Mouse (Mus musculus) forebrain, postnatal 0 days (tissue): ENCODE data around the gene Cd320. TPM values are rescaled to one million over a fixed set of nuclear protein-coding genes. Genes with fewer than 3 reads are reported as not detected.

Source experiments
- ATAC-seq: fragments of 200-750 bp; cut with Nextera tagmentation; 2 replicates; pipeline ENCODE4 v1.8.0; 2017; ENCODE audit warnings: mild to moderate bottlenecking, moderate library complexity
- DNase-seq: peaks from one replicate; pipeline ENCODE4 v3.0.0-alpha.2; 2015
- H3K27ac ChIP-seq: fragments of 300-500 bp; sonication (generic); 2 replicates; pipeline ENCODE4 v1.5.1; 2014; ENCODE audit warnings: low read depth, mild to moderate bottlenecking, antibody characterized with exemption, low read length, moderate library complexity, mixed read lengths
- H3K27me3 ChIP-seq: fragments of 300-500 bp; sonication (generic); 2 replicates; pipeline ENCODE4 v1.6.1; 2014; ENCODE audit warnings: mild to moderate bottlenecking, low read length, mixed read lengths; ENCODE audit not compliant: insufficient read depth
- H3K36me3 ChIP-seq: fragments of 300-500 bp; sonication (generic); 2 replicates; pipeline ENCODE4 v1.6.1; 2014; ENCODE audit warnings: mild to moderate bottlenecking, moderate library complexity; ENCODE audit not compliant: insufficient read depth
- H3K4me1 ChIP-seq: fragments of 300-500 bp; sonication (generic); 2 replicates; pipeline ENCODE4 v1.6.1; 2014; ENCODE audit warnings: antibody characterized with exemption; ENCODE audit not compliant: insufficient read depth
- H3K4me2 ChIP-seq: fragments of 300-500 bp; sonication (generic); 2 replicates; pipeline ENCODE4 v1.6.1; 2014; ENCODE audit warnings: low read depth, mild to moderate bottlenecking, moderate library complexity
- H3K4me3 ChIP-seq: fragments of 300-500 bp; sonication (generic); 2 replicates; pipeline ENCODE4 v1.5.1; 2014; ENCODE audit warnings: low read depth, low read length, mixed read lengths
- H3K9ac ChIP-seq: fragments of 300-500 bp; sonication (generic); 2 replicates; pipeline ENCODE4 v1.6.1; 2014; ENCODE audit warnings: mild to moderate bottlenecking
- H3K9me3 ChIP-seq: fragments of 300-500 bp; sonication (generic); 2 replicates; pipeline ENCODE4 v1.6.1; 2016; ENCODE audit warnings: low read length
- CTCF ChIP-seq: sonication (generic); IDR thresholded peaks from 2 replicates; pipeline ENCODE4 v1.5.1; 2016; ENCODE audit warnings: antibody characterized with exemption, control low read depth, low read depth
- WGBS: fragments of 180-500 bp; shearing (Covaris S2); extraction: QIAGEN DNeasy Blood & Tissue Kit; methylation state at CpG from one replicate; pipeline ENCODE4 v1.1.7; 2014; 5-methylcytosine and 5-hydroxymethylcytosine counted together
- polyA plus RNA-seq: library from polyadenylated mRNA; unstranded; fragments of >200 nt; fragmentation: Nextera tagmentation; extraction: Ambion mirVana; gene quantifications from 2 replicates; pipeline ENCODE4 v1.2.1, GENCODE M21; 2015
- total RNA-seq: library from RNA; depleted of rRNA; stranded (reverse); fragments of >200 nt; gene quantifications from 2 replicates; pipeline ENCODE4 v1.2.3, GENCODE M21; 2014

The Cd320 gene
- total and polyA plus RNA-seq, 2 experiments from 2014 or later, result 17.2 to 50.3 TPM

DNA sequence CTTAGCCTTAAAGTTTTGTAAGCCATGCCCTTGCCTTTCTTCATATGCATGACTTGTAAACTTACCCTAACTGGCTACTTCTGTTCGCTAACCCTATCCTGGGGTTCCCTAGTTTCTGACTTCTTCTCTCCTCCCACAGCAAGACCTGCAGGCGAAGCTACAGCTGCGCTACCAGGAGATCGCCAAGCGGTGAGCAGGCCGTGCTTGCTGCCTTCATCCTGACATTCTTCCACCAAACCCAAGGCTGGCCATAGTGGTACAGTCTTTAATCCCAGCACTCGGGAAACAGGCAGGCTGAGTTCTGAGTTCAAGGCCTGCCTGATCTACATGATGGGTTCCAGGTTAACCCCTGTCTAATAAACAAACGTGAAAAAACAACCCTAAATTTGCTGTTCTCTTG, 17.4 kb upstream of the Cd320 start:
- peak overlapping the region; percentile 66; the same call in 1 of the 2 replicates for H3K4me2 ChIP-seq
- no peaks in the 10 kb centered on the region for H3K9me3 ChIP-seq
- DNase-seq (no peak), ATAC-seq (no peak)
- H3K27ac ChIP-seq, result no peak overlapping the region
- no peak overlapping the region; the same call in 1 of the 2 replicates for H3K9ac ChIP-seq
- TF ChIP-seq CTCF, result no peak
- H3K4me3 ChIP-seq, result no peak overlapping the region
- peaks cover 33% of the 10 kb centered on the region for H3K36me3 ChIP-seq
- peaks cover 13% of the 10 kb centered on the region for H3K4me1 ChIP-seq
- 81% methylated on average over 8 of the region's 8 CpGs for WGBS
- H3K27me3 ChIP-seq, result no peaks in the 10 kb centered on the region

DNA sequence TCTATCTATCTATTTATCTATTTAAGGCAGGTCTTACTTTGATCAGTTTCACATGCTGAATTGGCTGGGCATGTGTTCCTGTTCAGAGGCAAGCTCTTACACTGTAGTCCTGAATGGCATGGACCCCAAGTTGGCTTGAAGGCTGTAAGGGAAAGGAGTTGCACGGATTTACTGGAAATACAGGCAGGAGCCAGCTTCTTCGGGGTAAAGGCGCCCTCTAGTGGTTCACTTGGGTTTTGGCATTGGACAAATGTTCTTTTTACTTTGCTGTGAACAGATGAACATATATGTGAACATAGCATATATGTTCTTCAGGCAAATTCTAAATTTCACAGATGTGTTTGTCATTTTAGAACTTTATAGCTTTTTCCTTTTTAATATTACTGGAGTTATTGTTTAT, 16.0 kb upstream of the Cd320 start:
- H3K9ac ChIP-seq, result no peak overlapping the region
- no peak overlapping the region for H3K27ac ChIP-seq
- H3K4me1 ChIP-seq, result peaks cover 13% of the 10 kb centered on the region
- ATAC-seq (peak; percentile 14; the same call in 1 of the 2 replicates), DNase-seq (peak; percentile 86)
- 2% methylated on average over 3 of the region's 3 CpGs for WGBS
- H3K27me3 ChIP-seq, result no peaks in the 10 kb centered on the region
- no peak overlapping the region for H3K4me3 ChIP-seq
- H3K36me3 ChIP-seq, result peaks cover 34% of the 10 kb centered on the region
- TF ChIP-seq CTCF, result peak; percentile 89
- H3K4me2 ChIP-seq, result no peak overlapping the region
- H3K9me3 ChIP-seq, result no peaks in the 10 kb centered on the region

DNA sequence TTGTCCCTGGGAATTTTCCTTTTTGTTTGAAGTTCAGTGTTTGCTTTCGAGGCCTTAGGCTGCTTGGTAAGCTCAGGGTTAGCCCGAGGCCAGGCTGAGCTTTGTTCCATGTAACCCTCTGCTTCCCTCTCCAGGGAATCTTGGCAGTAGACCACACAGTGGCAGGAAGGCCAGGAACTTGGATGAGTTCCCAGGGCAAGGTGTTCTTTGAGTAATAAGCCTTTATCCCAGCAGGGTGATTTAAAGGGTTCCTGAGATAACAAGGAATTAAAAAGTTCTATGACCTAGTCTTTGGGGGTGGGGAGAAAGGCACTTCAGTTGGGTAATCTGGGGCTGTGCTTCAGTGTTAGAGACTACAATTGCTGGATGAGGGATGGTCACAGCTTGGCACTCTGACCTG, 14.0 kb upstream of the Cd320 start:
- H3K27me3 ChIP-seq, result no peaks in the 10 kb centered on the region
- H3K4me1 ChIP-seq, result peaks cover 3% of the 10 kb centered on the region; the same call in 1 of the 2 replicates
- no peak overlapping the region for H3K9ac ChIP-seq
- H3K36me3 ChIP-seq, result peaks cover 38% of the 10 kb centered on the region
- H3K27ac ChIP-seq, result no peak overlapping the region
- no peak for TF ChIP-seq CTCF
- ATAC-seq (no peak), DNase-seq (no peak)
- no peak overlapping the region for H3K4me3 ChIP-seq
- H3K4me2 ChIP-seq, result no peak overlapping the region
- 30% methylated on average over 2 of the region's 2 CpGs for WGBS
- no peaks in the 10 kb centered on the region for H3K9me3 ChIP-seq

DNA sequence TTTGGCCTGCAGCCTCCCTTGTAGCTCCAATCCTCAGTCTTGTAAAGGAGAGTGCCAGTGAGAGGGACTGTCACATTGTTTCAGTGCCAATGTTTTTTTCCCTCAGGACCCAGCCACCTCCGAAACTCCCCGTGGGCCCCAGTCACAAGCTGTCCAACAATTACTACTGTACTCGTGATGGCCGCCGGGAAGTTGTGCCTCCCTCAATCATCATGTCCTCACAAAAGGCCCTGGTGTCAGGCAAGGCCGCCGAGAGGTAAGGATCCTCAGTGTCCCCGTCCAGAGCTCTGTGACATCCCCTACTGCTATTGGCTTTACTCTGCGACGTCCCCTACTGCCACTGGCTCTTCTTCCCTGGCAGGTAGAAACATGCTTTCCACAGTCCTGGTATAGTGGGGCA, 13.3 kb upstream of the Cd320 start:
- H3K27me3 ChIP-seq, result no peaks in the 10 kb centered on the region
- ATAC-seq, result no peak
- peaks cover 44% of the 10 kb centered on the region for H3K36me3 ChIP-seq
- no peak overlapping the region for H3K27ac ChIP-seq
- no peak for DNase-seq
- no peak overlapping the region for H3K4me3 ChIP-seq
- 82% methylated on average over 10 of the region's 10 CpGs for WGBS
- no peak for TF ChIP-seq CTCF
- H3K9ac ChIP-seq, result no peak overlapping the region
- H3K4me1 ChIP-seq, result peaks cover 3% of the 10 kb centered on the region; the same call in 1 of the 2 replicates
- no peaks in the 10 kb centered on the region for H3K9me3 ChIP-seq
- no peak overlapping the region for H3K4me2 ChIP-seq

DNA sequence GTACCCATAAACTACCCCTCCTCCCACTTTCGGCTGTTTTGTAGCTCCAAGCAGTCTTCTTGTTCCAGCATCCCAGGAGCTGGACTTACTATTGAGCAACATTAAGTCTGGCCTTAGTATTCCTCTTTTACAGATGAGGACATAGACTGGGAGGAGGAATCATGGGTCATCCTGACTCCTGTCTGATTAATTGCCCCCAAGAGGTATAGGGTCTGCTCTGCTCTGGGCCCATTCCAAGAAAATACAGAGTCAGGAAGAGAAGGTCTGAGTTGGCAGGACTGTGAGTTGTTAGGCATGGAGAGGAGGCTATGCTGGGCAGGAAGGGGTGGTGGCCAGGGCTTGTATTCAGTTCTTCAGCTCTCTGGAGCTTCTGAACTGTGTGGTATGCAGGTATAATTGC, 1.3 kb downstream of the Cd320 start:
- TF ChIP-seq CTCF, result no peak
- no peak overlapping the region for H3K27ac ChIP-seq
- peak overlapping the region; percentile 70 for H3K9ac ChIP-seq
- H3K36me3 ChIP-seq, result peaks cover 20% of the 10 kb centered on the region
- ATAC-seq, result no peak
- H3K9me3 ChIP-seq, result no peaks in the 10 kb centered on the region
- H3K4me1 ChIP-seq, result peaks cover 10% of the 10 kb centered on the region
- no peak overlapping the region for H3K4me3 ChIP-seq
- peak overlapping the region; percentile 87 for H3K4me2 ChIP-seq
- DNase-seq, result no peak
- WGBS, result 57% methylated on average over 1 of the region's 1 CpGs
- H3K27me3 ChIP-seq, result no peaks in the 10 kb centered on the region

DNA sequence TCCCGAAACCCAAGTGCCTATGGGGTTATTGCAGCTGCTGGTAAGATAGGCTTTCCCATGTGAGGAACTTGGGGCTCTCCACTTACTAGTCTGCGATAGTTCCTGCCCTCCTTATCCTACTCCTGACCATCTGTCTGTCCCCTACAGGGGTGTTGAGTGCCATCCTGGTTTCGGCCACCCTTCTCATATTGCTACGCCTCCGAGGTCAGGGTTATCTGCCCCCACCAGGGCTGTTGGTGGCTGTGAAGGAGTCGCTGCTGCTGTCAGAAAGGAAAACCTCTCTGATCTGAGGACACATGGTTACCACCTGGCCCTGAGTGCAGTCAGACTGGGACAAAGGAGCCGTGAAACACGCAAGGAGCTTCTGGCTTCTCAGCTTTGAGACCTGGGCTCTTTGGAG, 5.2 kb downstream of the Cd320 start:
- DNase-seq (no peak), ATAC-seq (no peak)
- Histone ChIP-seq H3K27me3 (no peaks in the 10 kb centered on the region), H3K27ac (no peak overlapping the region), H3K9me3 (no peaks in the 10 kb centered on the region), H3K36me3 (peaks cover 25% of the 10 kb centered on the region), H3K4me2 (no peak overlapping the region), H3K9ac (no peak overlapping the region), H3K4me1 (peaks cover 10% of the 10 kb centered on the region), H3K4me3 (no peak overlapping the region)
- 95% methylated on average over 8 of the region's 8 CpGs for WGBS
- no peak for TF ChIP-seq CTCF

DNA sequence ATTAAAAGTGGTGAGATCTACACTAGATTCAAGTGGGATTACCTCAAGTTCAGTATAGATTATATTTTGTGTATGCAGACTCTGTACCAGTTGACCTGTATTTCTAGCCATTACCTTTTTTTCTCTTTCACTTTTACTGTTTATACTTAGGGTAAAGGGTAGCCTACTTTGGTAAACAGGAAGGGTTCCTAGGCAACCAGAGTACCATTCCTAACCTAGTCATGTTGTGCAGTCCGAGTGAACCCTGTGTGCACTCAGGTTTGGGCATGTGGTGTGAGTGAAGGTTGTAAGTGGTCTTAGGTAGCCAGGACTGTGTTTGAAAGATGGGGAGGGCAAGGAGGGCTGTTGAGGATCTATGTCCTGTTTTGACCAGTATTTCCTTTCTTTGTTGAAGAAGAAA, 8.4 kb downstream of the Cd320 start:
- Histone ChIP-seq H3K4me3 (no peak overlapping the region), H3K27me3 (no peaks in the 10 kb centered on the region), H3K27ac (no peak overlapping the region), H3K9ac (no peak overlapping the region), H3K4me2 (no peak overlapping the region), H3K36me3 (peaks cover 25% of the 10 kb centered on the region), H3K4me1 (no peaks in the 10 kb centered on the region), H3K9me3 (no peaks in the 10 kb centered on the region)
- 74% methylated on average over 1 of the region's 1 CpGs for WGBS
- DNase-seq (no peak), ATAC-seq (no peak)
- no peak for TF ChIP-seq CTCF
